Mouse (Mus musculus): ENCODE results near the gene Nasp. TPM values are rescaled to one million over a fixed set of nuclear protein-coding genes. Genes with fewer than 3 reads are reported as not detected.

The Nasp gene
- 116 TPM for total RNA-seq (2023)

GRCm38 (mm10) chr4:116627722-116628662 is at the start of gene Nasp:
Gene Nasp, minus strand, starts transcription at chr4:116627941.

DNA sequence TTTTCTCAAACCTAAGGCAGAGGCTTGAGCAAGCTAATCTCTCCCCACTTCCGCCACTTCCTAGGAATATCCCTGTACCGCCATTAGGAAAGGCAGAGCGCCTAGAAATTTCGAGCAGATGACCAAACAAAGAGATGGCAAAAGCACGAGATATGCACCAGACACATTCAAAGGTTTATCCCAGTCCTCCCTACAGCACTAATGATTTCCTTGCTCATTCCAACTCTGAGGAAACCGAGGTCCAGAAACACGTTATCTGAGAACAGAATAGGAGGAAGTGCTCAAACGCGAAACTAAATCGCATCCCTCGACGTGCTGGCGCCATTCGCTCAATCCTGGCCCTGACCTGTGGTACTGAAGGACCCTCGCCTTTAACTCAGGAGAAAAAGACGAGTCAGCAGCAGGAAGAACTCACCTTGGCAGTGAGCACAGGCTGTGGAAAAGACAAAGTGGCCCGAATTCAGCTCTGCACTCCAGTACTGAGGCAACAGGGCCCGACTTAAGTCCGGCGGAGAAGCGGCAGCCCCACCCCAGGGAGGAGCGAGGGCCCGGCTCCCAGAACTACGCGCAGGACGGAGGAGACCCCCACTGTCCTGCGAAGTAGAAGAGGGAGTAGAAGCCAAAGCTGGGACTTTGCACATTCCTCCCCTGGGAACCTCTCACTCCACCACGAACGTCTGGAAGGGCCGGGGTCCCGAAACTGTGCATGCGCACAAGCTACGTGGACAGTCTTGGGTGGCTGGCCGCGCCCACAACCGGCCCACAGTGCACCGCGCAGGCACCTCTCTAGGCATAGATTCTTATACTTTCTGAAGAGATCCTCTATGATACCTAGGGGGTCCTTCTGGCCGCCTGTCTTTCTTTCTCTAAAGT is 23.4 kb upstream of the Nasp start, which contains the start of gene Akr1a1:
Akr1a1 (minus strand) TSS at position 757 of the 873 bp plus-strand sequence.

DNA sequence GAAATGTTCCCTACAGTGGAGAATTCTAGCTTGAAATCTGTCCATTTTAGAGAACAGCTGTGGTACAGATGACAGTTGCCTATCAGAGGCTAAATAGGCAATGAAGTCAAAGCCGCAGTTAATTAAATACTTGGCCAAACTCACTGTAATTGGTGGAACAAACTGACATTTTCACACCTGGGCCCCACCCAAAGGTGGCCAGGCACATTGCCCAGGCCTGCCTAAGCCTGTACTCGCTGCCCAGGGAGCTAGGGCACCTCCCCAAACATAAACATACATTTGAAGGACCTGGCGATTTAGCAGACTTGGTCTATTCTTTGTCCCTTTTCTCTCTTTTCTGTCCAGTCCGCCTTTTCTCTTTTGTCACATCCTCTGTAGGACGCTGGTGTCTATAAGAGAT is 31.4 kb downstream of the Nasp start, which contains the start of gene Ccdc17:
Ccdc17 (plus strand) TSS at position 276 of the 400 bp plus-strand sequence.

DNA sequence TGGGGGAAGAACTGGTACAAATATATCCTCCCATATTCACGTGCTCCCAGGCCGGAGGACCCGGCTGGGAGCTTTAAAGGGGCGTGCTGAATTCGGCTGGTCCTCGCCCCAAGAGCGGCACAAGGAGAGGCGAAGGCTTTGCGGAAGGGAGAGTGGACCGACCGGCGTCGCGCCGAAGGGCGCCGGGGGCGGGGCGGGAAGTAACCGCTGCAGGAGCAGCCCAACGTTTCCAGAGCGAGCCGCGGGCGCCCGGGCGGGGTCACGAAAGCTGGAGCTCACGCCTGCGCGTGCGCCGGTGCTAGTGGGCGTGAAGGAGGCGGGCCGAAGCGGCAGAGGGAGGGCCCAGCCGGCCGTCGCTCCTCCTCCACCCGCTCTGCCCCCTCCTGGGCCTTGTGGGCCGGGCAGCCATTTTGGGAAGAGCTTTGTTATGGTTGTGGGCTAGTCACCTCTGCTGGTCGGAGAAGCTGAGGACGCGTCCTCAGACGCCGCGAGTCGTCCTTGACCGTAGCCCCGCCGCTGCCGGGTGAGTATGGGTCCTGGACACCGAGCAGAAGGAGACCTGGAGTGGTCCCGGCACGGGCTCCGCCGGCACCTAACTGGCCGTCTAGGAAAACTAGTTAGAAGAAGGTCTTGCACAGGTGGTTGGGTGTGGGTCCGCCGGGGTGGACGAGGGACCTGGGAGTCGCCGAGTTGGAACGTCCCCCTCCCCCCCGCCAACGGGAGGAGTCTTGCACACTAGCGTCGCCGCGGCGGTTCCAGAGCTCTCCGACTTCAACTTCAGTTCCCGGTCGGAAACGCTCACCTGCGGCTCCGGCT is 70.2 kb downstream of the Nasp start, which contains the start of gene Gpbp1l1:
Gpbp1l1 (plus strand) TSS at position 353 of the 816 bp plus-strand sequence.

DNA sequence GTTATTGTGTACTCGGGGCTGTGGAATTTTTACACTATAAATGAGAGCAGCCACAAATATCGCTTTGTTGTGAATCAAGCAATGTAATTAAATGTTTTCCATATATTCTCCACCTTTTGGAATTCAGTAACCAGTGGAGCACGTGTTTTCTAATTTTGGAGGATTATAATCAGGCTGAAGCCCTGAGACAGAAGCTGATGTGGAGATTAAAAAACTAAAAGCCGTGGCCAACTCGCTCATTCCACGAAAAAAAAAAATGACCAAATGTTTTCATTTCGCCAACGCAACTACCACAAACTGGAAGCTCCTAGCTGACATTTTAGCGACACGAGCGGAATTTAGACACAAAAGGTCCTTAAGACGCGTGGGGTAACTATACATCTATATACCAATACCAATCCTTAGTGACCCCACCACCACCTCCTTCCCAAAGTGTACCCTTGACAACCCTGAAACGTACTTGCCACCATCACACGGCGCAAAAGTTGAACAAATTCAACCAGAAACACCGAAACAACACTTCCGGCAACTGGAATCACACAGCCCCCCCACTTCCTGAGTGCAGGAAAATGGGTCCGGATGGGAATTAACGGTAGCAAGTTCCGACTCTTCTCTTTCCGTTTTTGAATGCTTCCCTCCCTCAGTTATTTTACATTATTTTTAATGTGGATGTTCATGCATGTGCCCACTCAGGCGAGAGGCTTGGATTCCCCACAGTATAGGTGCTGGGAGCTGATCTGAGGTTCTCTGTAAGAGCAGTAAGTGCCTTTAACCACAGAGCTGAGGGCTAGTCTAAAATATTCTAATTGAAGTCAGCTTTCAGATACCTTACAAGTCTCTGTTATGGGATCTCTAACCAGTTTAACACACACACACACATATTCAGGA is 72.1 kb downstream of the Nasp start, which contains the start of gene Tmem69:
Tmem69 (minus strand) TSS at position 524 of the 888 bp plus-strand sequence.

Other genes with a start within 250 kb of the Nasp start
- gene Mast2, start 163.8 kb downstream of the Nasp start, total RNA-seq (2023) = 33.8 TPM
- gene Ipp, start 120.4 kb downstream of the Nasp start, total RNA-seq (2023) = 10.8 TPM
- 7.8 TPM for gene Tmem69, start 72.0 kb downstream of the Nasp start, total RNA-seq (2023)
- gene Gpbp1l1, start 70.3 kb downstream of the Nasp start, total RNA-seq (2023) = 136 TPM
- gene Ccdc17, start 31.3 kb downstream of the Nasp start, total RNA-seq (2023) = 8.8 TPM
- 169 TPM for gene Akr1a1, start 23.7 kb upstream of the Nasp start, total RNA-seq (2023)
- gene Prdx1, start 57.6 kb upstream of the Nasp start, total RNA-seq (2023) = 158 TPM
- 3.3 TPM for gene Mmachc, start 80.5 kb upstream of the Nasp start, total RNA-seq (2023)
- 11.5 TPM for gene Ccdc163, start 80.6 kb upstream of the Nasp start, total RNA-seq (2023)
- gene Tesk2, start 93.0 kb upstream of the Nasp start, total RNA-seq (2023) = 5.7 TPM
- gene Toe1, start 179.7 kb upstream of the Nasp start, total RNA-seq (2023) = 57.2 TPM
- 10.5 TPM for gene Mutyh, start 179.8 kb upstream of the Nasp start, total RNA-seq (2023)
- not detected for gene Hpdl, start 193.8 kb upstream of the Nasp start, total RNA-seq (2023)
- gene Zswim5, start 249.4 kb upstream of the Nasp start, total RNA-seq (2023) = not detected